Mouse (Mus musculus): ENCODE measurements around the gene 1110002E22Rik. TPM values are rescaled to one million over a fixed set of nuclear protein-coding genes. Genes with fewer than 3 reads are reported as not detected.

The 1110002E22Rik gene
- polyA plus RNA-seq, 1 experiment from 2014 or later, result 0.21 TPM

DNA sequence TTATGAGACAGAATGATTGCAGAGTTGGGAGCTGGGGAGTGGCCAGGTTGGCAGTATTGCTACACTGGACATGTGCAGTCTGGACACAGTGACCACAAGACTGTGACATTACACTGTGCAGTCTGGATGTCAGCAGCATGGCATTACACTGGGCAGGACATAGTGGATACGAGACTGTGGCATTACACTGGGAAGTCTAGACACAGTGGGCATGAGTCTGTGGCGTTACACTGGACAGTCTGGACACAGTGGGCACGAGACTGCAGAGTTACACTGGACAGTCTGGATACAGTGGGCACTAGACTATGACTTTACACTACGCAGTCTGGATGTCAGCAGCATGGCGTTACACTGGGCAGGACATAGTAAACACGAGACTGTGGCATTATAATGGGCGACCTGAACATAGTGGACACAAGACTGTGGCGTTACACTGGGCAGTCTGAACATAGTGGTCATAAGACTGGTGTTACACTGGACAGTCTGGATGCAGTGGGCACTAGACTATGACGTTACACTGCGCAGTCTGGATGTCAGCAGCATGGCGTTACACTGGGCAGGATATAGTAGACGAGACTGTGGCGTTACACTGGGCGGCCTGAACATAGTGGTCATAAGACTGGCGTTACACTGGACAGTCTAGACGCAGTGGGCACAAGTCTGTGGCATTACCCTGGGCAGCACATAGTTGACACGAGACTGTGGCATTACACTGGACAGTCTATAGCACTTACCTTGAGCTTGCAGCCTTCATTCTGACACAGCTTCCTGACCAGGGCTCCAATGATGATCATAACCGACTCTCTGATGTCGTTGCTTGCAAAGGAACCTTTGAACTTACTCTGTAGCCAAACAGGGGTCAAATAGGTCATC, 46.3 kb downstream of the 1110002E22Rik start:
- Histone ChIP-seq H3K9ac (ENCODE audit: low read length) (no peak overlapping the region), H3K4me2 (ENCODE audit: low read depth) (no peak overlapping the region), H3K27ac (ENCODE audit: low read depth, low read length) (no peak overlapping the region), H3K4me1 (ENCODE audit: control insufficient read depth, insufficient read depth, low read length) (no peaks in the 10 kb centered on the region), H3K36me3 (ENCODE audit: control insufficient read depth, insufficient read depth, low read length) (no peaks in the 10 kb centered on the region), H3K4me3 (ENCODE audit: low read depth, low read length) (no peak overlapping the region), H3K9me3 (ENCODE audit: control insufficient read depth, low read length) (no peaks in the 10 kb centered on the region), H3K27me3 (ENCODE audit: control insufficient read depth, insufficient read depth, low read length) (no peaks in the 10 kb centered on the region)
- ATAC-seq (ENCODE audit: insufficient read depth, low FRiP score, low TSS enrichment) (no peak), DNase-seq (ENCODE audit: low spot score) (no peak)
- 90% methylated on average over 19 of the region's 19 CpGs for WGBS

DNA sequence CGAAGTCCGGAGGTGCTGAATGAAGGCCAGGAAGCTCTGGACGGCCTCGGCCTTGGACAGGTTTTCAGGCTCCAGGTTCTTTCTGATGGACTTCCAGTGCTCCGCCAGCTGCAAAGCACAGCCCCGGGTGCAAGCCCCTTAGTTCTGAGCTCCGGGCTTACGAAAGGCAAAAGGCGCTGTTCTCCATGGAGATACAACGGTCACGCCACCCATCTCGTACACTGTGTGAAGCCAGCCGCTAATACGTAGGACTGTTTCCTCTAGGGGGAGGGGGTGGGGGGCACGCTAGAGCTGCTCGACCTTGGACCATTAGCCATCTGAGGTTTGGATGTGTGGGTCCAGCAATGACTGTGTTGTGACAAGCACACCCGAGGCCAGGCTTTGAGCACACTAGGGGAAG, 49.3 kb downstream of the 1110002E22Rik start:
- WGBS, result 88% methylated on average over 17 of the region's 17 CpGs
- ATAC-seq (ENCODE audit: insufficient read depth, low FRiP score, low TSS enrichment), result no peak

GRCm38 (mm10) chr3:138116871-138117270, 52.0 kb downstream of the 1110002E22Rik start:
- Histone ChIP-seq H3K4me1 (ENCODE audit: control insufficient read depth, insufficient read depth, low read length) (no peaks in the 10 kb centered on the region), H3K4me2 (ENCODE audit: low read depth) (no peak overlapping the region), H3K27ac (ENCODE audit: low read depth, low read length) (no peak overlapping the region), H3K36me3 (ENCODE audit: control insufficient read depth, insufficient read depth, low read length) (no peaks in the 10 kb centered on the region), H3K4me3 (ENCODE audit: low read depth, low read length) (no peak overlapping the region), H3K9ac (ENCODE audit: low read length) (no peak overlapping the region), H3K9me3 (ENCODE audit: control insufficient read depth, low read length) (no peaks in the 10 kb centered on the region), H3K27me3 (ENCODE audit: control insufficient read depth, insufficient read depth, low read length) (no peaks in the 10 kb centered on the region)
- DNase-seq (ENCODE audit: low spot score), result no peak
- no peak for ATAC-seq (ENCODE audit: insufficient read depth, low FRiP score, low TSS enrichment)
- 93% methylated on average over 4 of the region's 4 CpGs for WGBS

More for the DNA sequence above, 49.3 kb downstream of the 1110002E22Rik start:
- H3K4me3 ChIP-seq (ENCODE audit: low read depth, low read length), result no peak overlapping the region
- no peak overlapping the region for H3K4me2 ChIP-seq (ENCODE audit: low read depth)
- H3K27me3 ChIP-seq (ENCODE audit: control insufficient read depth, insufficient read depth, low read length), result no peaks in the 10 kb centered on the region
- no peaks in the 10 kb centered on the region for H3K9me3 ChIP-seq (ENCODE audit: control insufficient read depth, low read length)
- H3K9ac ChIP-seq (ENCODE audit: low read length), result no peak overlapping the region
- H3K4me1 ChIP-seq (ENCODE audit: control insufficient read depth, insufficient read depth, low read length), result no peaks in the 10 kb centered on the region
- no peak for DNase-seq (ENCODE audit: low spot score)
- H3K36me3 ChIP-seq (ENCODE audit: control insufficient read depth, insufficient read depth, low read length), result no peaks in the 10 kb centered on the region
- no peak overlapping the region for H3K27ac ChIP-seq (ENCODE audit: low read depth, low read length)

- 82% methylated on average over 6 of the region's 6 CpGs for WGBS
- no peak for DNase-seq (ENCODE audit: low spot score)
- H3K4me2 ChIP-seq (ENCODE audit: low read depth), result no peak overlapping the region
These were observed 53.5 kb downstream of the 1110002E22Rik start for GRCm38 (mm10) chr3:138118392-138118791.

DNA sequence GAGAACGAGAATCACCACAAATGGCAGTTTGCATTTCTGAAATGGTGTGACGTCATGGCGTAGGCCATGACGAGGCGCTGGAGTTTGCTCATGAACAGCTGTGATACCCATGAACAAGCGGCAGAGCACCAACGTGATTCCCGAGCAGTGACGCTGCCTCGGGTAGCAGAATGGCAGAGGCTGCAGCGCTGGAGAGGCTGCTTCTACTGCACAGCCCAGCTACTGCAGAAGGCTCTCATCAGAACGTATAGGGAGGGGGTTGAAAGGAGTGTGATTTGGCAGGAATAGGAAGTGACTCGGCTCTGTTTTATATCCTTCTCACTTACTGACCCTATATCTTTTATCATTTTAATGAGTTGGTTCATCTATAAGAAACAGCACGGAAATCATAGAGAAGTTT, 54.0 kb downstream of the 1110002E22Rik start:
- ATAC-seq (ENCODE audit: insufficient read depth, low FRiP score, low TSS enrichment) (no peak), DNase-seq (ENCODE audit: low spot score) (no peak)
- H3K27ac ChIP-seq (ENCODE audit: low read depth, low read length), result no peak overlapping the region
- 80% methylated on average over 14 of the region's 14 CpGs for WGBS
- no peak overlapping the region for H3K4me2 ChIP-seq (ENCODE audit: low read depth)
- H3K9ac ChIP-seq (ENCODE audit: low read length), result no peak overlapping the region
- no peak overlapping the region for H3K4me3 ChIP-seq (ENCODE audit: low read depth, low read length)
- H3K4me1 ChIP-seq (ENCODE audit: control insufficient read depth, insufficient read depth, low read length), result no peaks in the 10 kb centered on the region
- H3K27me3 ChIP-seq (ENCODE audit: control insufficient read depth, insufficient read depth, low read length), result no peaks in the 10 kb centered on the region
- H3K36me3 ChIP-seq (ENCODE audit: control insufficient read depth, insufficient read depth, low read length), result no peaks in the 10 kb centered on the region
- no peaks in the 10 kb centered on the region for H3K9me3 ChIP-seq (ENCODE audit: control insufficient read depth, low read length)

More at GRCm38 (mm10) chr3:138118392-138118791, 53.5 kb downstream of the 1110002E22Rik start:
- Histone ChIP-seq H3K27ac (ENCODE audit: low read depth, low read length) (no peak overlapping the region), H3K9me3 (ENCODE audit: control insufficient read depth, low read length) (no peaks in the 10 kb centered on the region), H3K36me3 (ENCODE audit: control insufficient read depth, insufficient read depth, low read length) (no peaks in the 10 kb centered on the region), H3K9ac (ENCODE audit: low read length) (no peak overlapping the region), H3K27me3 (ENCODE audit: control insufficient read depth, insufficient read depth, low read length) (no peaks in the 10 kb centered on the region), H3K4me1 (ENCODE audit: control insufficient read depth, insufficient read depth, low read length) (no peaks in the 10 kb centered on the region), H3K4me3 (ENCODE audit: low read depth, low read length) (no peak overlapping the region)
- no peak for ATAC-seq (ENCODE audit: insufficient read depth, low FRiP score, low TSS enrichment)

- DNase-seq (ENCODE audit: low spot score) (no peak), ATAC-seq (ENCODE audit: insufficient read depth, low FRiP score, low TSS enrichment) (no peak)
- Histone ChIP-seq H3K4me2 (ENCODE audit: low read depth) (no peak overlapping the region), H3K9ac (ENCODE audit: low read length) (no peak overlapping the region), H3K4me1 (ENCODE audit: control insufficient read depth, insufficient read depth, low read length) (no peaks in the 10 kb centered on the region), H3K27ac (ENCODE audit: low read depth, low read length) (no peak overlapping the region), H3K4me3 (ENCODE audit: low read depth, low read length) (no peak overlapping the region), H3K9me3 (ENCODE audit: control insufficient read depth, low read length) (no peaks in the 10 kb centered on the region), H3K27me3 (ENCODE audit: control insufficient read depth, insufficient read depth, low read length) (no peaks in the 10 kb centered on the region), H3K36me3 (ENCODE audit: control insufficient read depth, insufficient read depth, low read length) (no peaks in the 10 kb centered on the region)
- WGBS, result 95% methylated on average over 16 of the region's 16 CpGs
These were observed 54.7 kb downstream of the 1110002E22Rik start for GRCm38 (mm10) chr3:138119444-138120105.

DNA sequence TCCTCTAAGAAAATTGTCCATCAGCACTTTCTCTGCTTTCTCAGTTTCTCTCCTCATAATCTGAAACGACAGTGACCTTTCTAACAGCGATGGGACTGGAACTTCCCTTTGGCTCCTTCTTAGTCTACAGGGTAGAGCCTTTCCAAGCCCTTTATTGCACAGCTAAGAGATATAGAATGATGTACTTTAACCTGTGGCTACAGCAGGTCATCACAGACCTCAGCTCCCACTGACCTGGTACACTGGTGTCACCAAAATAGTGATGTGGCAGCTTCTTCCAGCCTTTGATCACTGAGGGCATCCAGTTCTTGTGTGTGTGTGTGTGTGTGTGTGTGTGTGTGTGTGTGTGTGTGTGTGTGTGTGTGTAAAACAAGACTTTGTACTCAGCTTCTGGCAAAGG, 56.6 kb downstream of the 1110002E22Rik start:
- H3K4me1 ChIP-seq (ENCODE audit: control insufficient read depth, insufficient read depth, low read length), result no peaks in the 10 kb centered on the region
- 89% methylated on average over 2 of the region's 2 CpGs for WGBS
- H3K4me2 ChIP-seq (ENCODE audit: low read depth), result no peak overlapping the region
- H3K9ac ChIP-seq (ENCODE audit: low read length), result no peak overlapping the region
- H3K36me3 ChIP-seq (ENCODE audit: control insufficient read depth, insufficient read depth, low read length), result no peaks in the 10 kb centered on the region
- DNase-seq (ENCODE audit: low spot score) (no peak), ATAC-seq (ENCODE audit: insufficient read depth, low FRiP score, low TSS enrichment) (no peak)
- no peak overlapping the region for H3K27ac ChIP-seq (ENCODE audit: low read depth, low read length)
- H3K4me3 ChIP-seq (ENCODE audit: low read depth, low read length), result no peak overlapping the region
- no peaks in the 10 kb centered on the region for H3K27me3 ChIP-seq (ENCODE audit: control insufficient read depth, insufficient read depth, low read length)
- no peaks in the 10 kb centered on the region for H3K9me3 ChIP-seq (ENCODE audit: control insufficient read depth, low read length)

- WGBS, result 82% methylated on average over 10 of the region's 10 CpGs
- H3K9ac ChIP-seq (ENCODE audit: low read length), result no peak overlapping the region
- no peak for DNase-seq (ENCODE audit: low spot score)
- H3K4me2 ChIP-seq (ENCODE audit: low read depth), result no peak overlapping the region
- H3K27me3 ChIP-seq (ENCODE audit: control insufficient read depth, insufficient read depth, low read length), result no peaks in the 10 kb centered on the region
- no peaks in the 10 kb centered on the region for H3K36me3 ChIP-seq (ENCODE audit: control insufficient read depth, insufficient read depth, low read length)
- no peaks in the 10 kb centered on the region for H3K4me1 ChIP-seq (ENCODE audit: control insufficient read depth, insufficient read depth, low read length)
- H3K9me3 ChIP-seq (ENCODE audit: control insufficient read depth, low read length), result no peaks in the 10 kb centered on the region
- no peak for ATAC-seq (ENCODE audit: insufficient read depth, low FRiP score, low TSS enrichment)
- no peak overlapping the region for H3K4me3 ChIP-seq (ENCODE audit: low read depth, low read length)
- H3K27ac ChIP-seq (ENCODE audit: low read depth, low read length), result no peak overlapping the region
These were observed 59.0 kb downstream of the 1110002E22Rik start for GRCm38 (mm10) chr3:138123842-138124241.

DNA sequence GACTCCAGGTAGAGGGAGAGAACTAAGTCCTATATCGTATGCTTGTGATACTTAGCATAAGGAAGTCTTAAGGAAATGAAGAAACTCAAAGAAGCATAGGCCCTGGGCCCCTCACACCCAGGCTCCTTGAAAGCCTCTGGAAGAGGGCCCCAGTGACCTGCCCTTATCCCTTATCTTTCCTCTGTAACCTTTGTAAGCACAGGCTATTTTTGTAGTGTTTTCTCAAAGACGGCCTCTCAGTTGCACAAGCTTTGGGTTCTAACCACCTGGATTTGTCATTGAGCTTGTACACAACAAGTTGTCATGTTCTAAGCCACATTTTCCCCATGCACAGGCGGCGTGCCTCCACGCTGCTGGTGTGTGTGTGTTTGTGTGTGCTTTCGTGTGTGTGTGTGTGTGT, 64.3 kb downstream of the 1110002E22Rik start:
- 88% methylated on average over 6 of the region's 6 CpGs for WGBS
- ATAC-seq (ENCODE audit: insufficient read depth, low FRiP score, low TSS enrichment), result no peak
- no peak overlapping the region for H3K9ac ChIP-seq (ENCODE audit: low read length)

More for the DNA sequence above, 64.3 kb downstream of the 1110002E22Rik start:
- DNase-seq (ENCODE audit: low spot score), result no peak
- H3K4me2 ChIP-seq (ENCODE audit: low read depth), result no peak overlapping the region
- H3K9me3 ChIP-seq (ENCODE audit: control insufficient read depth, low read length), result no peaks in the 10 kb centered on the region
- no peak overlapping the region for H3K27ac ChIP-seq (ENCODE audit: low read depth, low read length)
- no peaks in the 10 kb centered on the region for H3K36me3 ChIP-seq (ENCODE audit: control insufficient read depth, insufficient read depth, low read length)
- no peaks in the 10 kb centered on the region for H3K4me1 ChIP-seq (ENCODE audit: control insufficient read depth, insufficient read depth, low read length)
- H3K4me3 ChIP-seq (ENCODE audit: low read depth, low read length), result no peak overlapping the region
- H3K27me3 ChIP-seq (ENCODE audit: control insufficient read depth, insufficient read depth, low read length), result no peaks in the 10 kb centered on the region

Data from neural tube, embryonic 11.5 days (tissue).